Mouse (Mus musculus) megakaryocyte progenitor cell, adult 5-6 weeks (primary cell): ENCODE results near the gene Thnsl2. TPM values are rescaled to one million over a fixed set of nuclear protein-coding genes. Genes with fewer than 3 reads are reported as not detected.
A peak's percentile ranks its signal among the peaks of the same experiment; 100 is the strongest.

ENCODE experiments used
- ATAC-seq: replicated peaks from 2 replicates; pipeline ENCODE4 v1.8.0; 2016; ENCODE audit warnings: mild to moderate bottlenecking, moderate TSS enrichment, inconsistent platforms; ENCODE audit not compliant: poor library complexity
- total RNA-seq, 2 experiments: library from RNA; stranded (forward) in 1 of 2; stranded (reverse) in 1 of 2; fragments of 157-497, 149-512 nt in 1 of 2; fragments of 200-1000 nt in 1 of 2; gene quantifications; 2 replicates each; pipeline versions ENCODE4 v1.2.3 to v1.2.4; 2015 to 2017

Thnsl2 gene
- total RNA-seq, 2 experiments from 2014 or later = 1.2 to 1.3 TPM

- no peak for ATAC-seq
Observed at GRCm38 (mm10) chr6:71135031-71135430, 9.2 kb downstream of the Thnsl2 start.

- ATAC-seq = no peak
Observed at GRCm38 (mm10) chr6:71133559-71133958, 10.7 kb downstream of the Thnsl2 start.

GRCm38 (mm10) chr6:71131038-71131437, 13.2 kb downstream of the Thnsl2 start:
- no peak for ATAC-seq

GRCm38 (mm10) chr6:71130269-71130668, 14.0 kb downstream of the Thnsl2 start:
- ATAC-seq = no peak

GRCm38 (mm10) chr6:71129071-71129470, 15.2 kb downstream of the Thnsl2 start:
- no peak for ATAC-seq

GRCm38 (mm10) chr6:71126290-71126689, 17.9 kb downstream of the Thnsl2 start:
- no peak for ATAC-seq

GRCm38 (mm10) chr6:71125043-71125893, 19.0 kb downstream of the Thnsl2 start:
- ATAC-seq = peak; percentile 98

GRCm38 (mm10) chr6:71119577-71120254, 24.5 kb downstream of the Thnsl2 start:
- ATAC-seq = no peak

GRCm38 (mm10) chr6:71111419-71112113, 32.7 kb downstream of the Thnsl2 start:
- no peak for ATAC-seq

- no peak for ATAC-seq
Observed at GRCm38 (mm10) chr6:71106170-71106945, 37.9 kb downstream of the Thnsl2 start.

GRCm38 (mm10) chr6:71096126-71096525, 48.1 kb downstream of the Thnsl2 start:
- ATAC-seq = no peak

GRCm38 (mm10) chr6:71094693-71095092, 49.5 kb downstream of the Thnsl2 start:
- ATAC-seq = no peak

- ATAC-seq = no peak
Observed at GRCm38 (mm10) chr6:71093686-71094085, 50.6 kb downstream of the Thnsl2 start.

GRCm38 (mm10) chr6:71090475-71090874, 53.8 kb downstream of the Thnsl2 start:
- no peak for ATAC-seq

- no peak for ATAC-seq
Observed at GRCm38 (mm10) chr6:71089735-71090134, 54.5 kb downstream of the Thnsl2 start.

- ATAC-seq = no peak
Observed at GRCm38 (mm10) chr6:71088992-71089391, 55.2 kb downstream of the Thnsl2 start.

- ATAC-seq = no peak
Observed at GRCm38 (mm10) chr6:71083441-71083840, 60.8 kb downstream of the Thnsl2 start.

- ATAC-seq = no peak
Observed at GRCm38 (mm10) chr6:71082084-71082483, 62.2 kb downstream of the Thnsl2 start.

GRCm38 (mm10) chr6:71081230-71081629, 63.0 kb downstream of the Thnsl2 start:
- no peak for ATAC-seq
